Mouse (Mus musculus) MEL (cell line): ENCODE measurements at regions not wholly inside any gene's neighbourhood (a gene's known extent, or its start where the extent isn't known, plus 50 kb on each side); places are given as distances from the start of the nearest gene placed in this dataset.

Experiments
- DNase-seq: peaks from one replicate; pipeline ENCODE4 v3.0.0; 2011; ENCODE audit warnings: low read depth, low spot score
- H3K27ac ChIP-seq: 2 replicates; pipeline ENCODE4 v1.5.1; 2012; ENCODE audit warnings: low read depth, mild to moderate bottlenecking, control low read depth, low read length, moderate library complexity; ENCODE audit not compliant: control insufficient read depth
- H3K27me3 ChIP-seq, 2 experiments: fragments of 150-350 bp in 1 of 2; sonication (generic) in 1 of 2; 2 replicates each; pipeline ENCODE4 v1.6.1; 2012; ENCODE audit warnings: low read length in 2 of 2, mild to moderate bottlenecking in 2 of 2, improper control_type of control experiment in 1 of 2, moderate library complexity in 1 of 2; ENCODE audit not compliant: insufficient read depth in 2 of 2, control insufficient read depth in 1 of 2
- H3K36me3 ChIP-seq, 2 experiments: 2 replicates each; pipeline ENCODE4 v1.6.1; 2012 to 2014; ENCODE audit warnings: low read length in 2 of 2, improper control_type of control experiment in 1 of 2, inconsistent platforms in 1 of 2, mild to moderate bottlenecking in 1 of 2; ENCODE audit not compliant: insufficient read depth in 2 of 2, control insufficient read depth in 1 of 2
- H3K4me1 ChIP-seq, 2 experiments: fragments of 150-350 bp in 1 of 2; sonication (generic) in 1 of 2; 2 replicates each; pipeline ENCODE4 v1.6.1; 2012; ENCODE audit warnings: low read length in 2 of 2, improper control_type of control experiment in 1 of 2, mild to moderate bottlenecking in 1 of 2; ENCODE audit not compliant: insufficient read depth in 2 of 2, control insufficient read depth in 1 of 2
- H3K4me3 ChIP-seq, 2 experiments: fragments of 150-350 bp in 1 of 2; sonication (generic) in 1 of 2; 2 replicates each; pipeline ENCODE4 v1.5.1; 2012; ENCODE audit warnings: low read depth in 2 of 2, low read length in 2 of 2, mild to moderate bottlenecking in 2 of 2, moderate library complexity in 2 of 2, control low read depth in 1 of 2, improper control_type of control experiment in 1 of 2; ENCODE audit not compliant: control insufficient read depth in 1 of 2, insufficient read depth in 1 of 2
- H3K79me2 ChIP-seq: 2 replicates; pipeline ENCODE4 v1.6.1; 2012; ENCODE audit warnings: mild to moderate bottlenecking, low read length, moderate library complexity; ENCODE audit not compliant: control insufficient read depth, poor library complexity, insufficient read depth
- H3K9ac ChIP-seq: 2 replicates; pipeline ENCODE4 v1.6.1; 2012; ENCODE audit warnings: low read depth, mild to moderate bottlenecking, control low read depth, low read length, moderate library complexity; ENCODE audit not compliant: control insufficient read depth, poor library complexity, severe bottlenecking
- H3K9me3 ChIP-seq: fragments of 150-350 bp; sonication (generic); replicated peaks from 2 replicates; pipeline ENCODE4 v1.6.1; 2012; ENCODE audit warnings: mild to moderate bottlenecking, low read length, improper control_type of control experiment, moderate library complexity; ENCODE audit not compliant: insufficient read depth
- BHLHE40 ChIP-seq: IDR thresholded peaks from 2 replicates; pipeline ENCODE4 v1.6.1; 2012; ENCODE audit warnings: low read depth, mild to moderate bottlenecking, inconsistent platforms, low read length, improper control_type of control experiment, borderline replicate concordance
- CHD1 ChIP-seq: IDR thresholded peaks from 2 replicates; pipeline ENCODE4 v1.6.1; 2012; ENCODE audit warnings: low read depth, mild to moderate bottlenecking, inconsistent platforms, low read length, improper control_type of control experiment
- E2F4 ChIP-seq: IDR thresholded peaks from 2 replicates; pipeline ENCODE4 v1.6.1; 2011; ENCODE audit warnings: low read depth, low read length, improper control_type of control experiment, borderline replicate concordance
- ELF1 ChIP-seq: IDR thresholded peaks from 2 replicates; pipeline ENCODE4 v1.6.1; 2014; ENCODE audit warnings: low read depth, mild to moderate bottlenecking, inconsistent platforms, low read length, improper control_type of control experiment, moderate library complexity
- ETS1 ChIP-seq: IDR thresholded peaks from 2 replicates; pipeline ENCODE4 v1.6.1; 2012; ENCODE audit warnings: low read depth, mild to moderate bottlenecking, inconsistent platforms, low read length, improper control_type of control experiment, moderate library complexity
- GABPA ChIP-seq: IDR thresholded peaks from 2 replicates; pipeline ENCODE4 v1.6.1; 2012; ENCODE audit warnings: low read depth, mild to moderate bottlenecking, inconsistent platforms, low read length, improper control_type of control experiment, moderate library complexity
- GATA1 ChIP-seq: IDR thresholded peaks from 2 replicates; pipeline ENCODE4 v1.6.1; 2011; ENCODE audit warnings: low read depth, low read length, improper control_type of control experiment
- HCFC1 ChIP-seq: IDR thresholded peaks from 2 replicates; pipeline ENCODE4 v1.6.1; 2012; ENCODE audit warnings: low read depth, mild to moderate bottlenecking, inconsistent platforms, low read length, improper control_type of control experiment, moderate library complexity
- JUND ChIP-seq: IDR thresholded peaks from 2 replicates; pipeline ENCODE4 v1.6.1; 2011; ENCODE audit warnings: low read depth, mild to moderate bottlenecking, improper control_type of control experiment, low read length
- KAT2A ChIP-seq: conservative IDR thresholded peaks from 2 replicates; pipeline ENCODE4 v1.6.1; 2012; ENCODE audit warnings: low read depth, low read length, improper control_type of control experiment, inconsistent platforms
- MAFK ChIP-seq: IDR thresholded peaks from 2 replicates; pipeline ENCODE4 v1.6.1; 2011; ENCODE audit warnings: low read depth, mild to moderate bottlenecking, low read length, improper control_type of control experiment, borderline replicate concordance
- MAX ChIP-seq: IDR thresholded peaks from 2 replicates; pipeline ENCODE4 v1.6.1; 2011; ENCODE audit warnings: low read length, improper control_type of control experiment
- MAZ ChIP-seq: IDR thresholded peaks from 2 replicates; pipeline ENCODE4 v1.6.1; 2012; ENCODE audit warnings: low read depth, mild to moderate bottlenecking, inconsistent platforms, low read length, improper control_type of control experiment
- MEF2A ChIP-seq: IDR thresholded peaks from 2 replicates; pipeline ENCODE4 v1.6.1; 2014; ENCODE audit warnings: low read depth, mild to moderate bottlenecking, inconsistent platforms, low read length, improper control_type of control experiment; ENCODE audit not compliant: poor library complexity, insufficient replicate concordance, severe bottlenecking; ENCODE audit errors: extremely low read depth
- MXI1 ChIP-seq: IDR thresholded peaks from 2 replicates; pipeline ENCODE4 v1.6.1; 2011; ENCODE audit warnings: mild to moderate bottlenecking, low read depth, low read length, improper control_type of control experiment
- MYB ChIP-seq: IDR thresholded peaks from 2 replicates; pipeline ENCODE4 v1.6.1; 2011; ENCODE audit warnings: mild to moderate bottlenecking, low read depth, low read length, improper control_type of control experiment
- MYC ChIP-seq: IDR thresholded peaks from 2 replicates; pipeline ENCODE4 v1.6.1; 2011; ENCODE audit warnings: low read depth, mild to moderate bottlenecking, low read length, improper control_type of control experiment, moderate library complexity
- POLR2A ChIP-seq, 2 experiments: IDR thresholded peaks; 2 replicates each; pipeline ENCODE4 v1.6.1; 2011 to 2012; ENCODE audit warnings: low read length in 2 of 2, mild to moderate bottlenecking in 2 of 2, control low read depth in 1 of 2, improper control_type of control experiment in 1 of 2, low read depth in 1 of 2, moderate library complexity in 1 of 2; ENCODE audit not compliant: control insufficient read depth in 1 of 2, insufficient read depth in 1 of 2, poor library complexity in 1 of 2
- POLR2AphosphoS2 ChIP-seq: IDR thresholded peaks from 2 replicates; pipeline ENCODE4 v1.6.1; 2011; ENCODE audit warnings: low read length, improper control_type of control experiment
- POLR2AphosphoS5 ChIP-seq: IDR thresholded peaks from 2 replicates; pipeline ENCODE4 v1.6.1; 2012; ENCODE audit warnings: low read depth, borderline replicate concordance, mild to moderate bottlenecking, inconsistent platforms, low read length, moderate library complexity, mixed read lengths
- RCOR1 ChIP-seq: IDR thresholded peaks from 2 replicates; pipeline ENCODE4 v1.6.1; 2012; ENCODE audit warnings: low read depth, mild to moderate bottlenecking, inconsistent platforms, low read length, improper control_type of control experiment
- SIN3A ChIP-seq: IDR thresholded peaks from 2 replicates; pipeline ENCODE4 v1.6.1; 2012; ENCODE audit warnings: low read length, improper control_type of control experiment, inconsistent platforms
- SMC3 ChIP-seq: IDR thresholded peaks from 2 replicates; pipeline ENCODE4 v1.6.1; 2011; ENCODE audit warnings: low read depth, low read length, improper control_type of control experiment
- TAL1 ChIP-seq: IDR thresholded peaks from 2 replicates; pipeline ENCODE4 v1.6.1; 2012; ENCODE audit warnings: mild to moderate bottlenecking, inconsistent platforms, low read length, moderate library complexity, mixed read lengths
- TBP ChIP-seq: IDR thresholded peaks from 2 replicates; pipeline ENCODE4 v1.8.0; 2011; ENCODE audit warnings: low read depth, low read length, improper control_type of control experiment
- TCF12 ChIP-seq: IDR thresholded peaks from 2 replicates; pipeline ENCODE4 v1.6.1; 2014; ENCODE audit warnings: low read depth, mild to moderate bottlenecking, inconsistent platforms, low read length, improper control_type of control experiment, moderate library complexity
- UBTF ChIP-seq: IDR thresholded peaks from 2 replicates; pipeline ENCODE4 v1.6.1; 2012; ENCODE audit warnings: low read depth, mild to moderate bottlenecking, inconsistent platforms, low read length, improper control_type of control experiment, moderate library complexity, borderline replicate concordance; ENCODE audit not compliant: insufficient read depth
- USF1 ChIP-seq: IDR thresholded peaks from 2 replicates; pipeline ENCODE4 v1.6.1; 2014; ENCODE audit warnings: low read depth, mild to moderate bottlenecking, inconsistent platforms, low read length, improper control_type of control experiment, moderate library complexity
- ZC3H11A ChIP-seq: IDR thresholded peaks from 2 replicates; pipeline ENCODE4 v1.6.1; 2012; ENCODE audit warnings: low read depth, mild to moderate bottlenecking, inconsistent platforms, low read length, improper control_type of control experiment
- ZKSCAN1 ChIP-seq: IDR thresholded peaks from 2 replicates; pipeline ENCODE4 v1.6.1; 2012; ENCODE audit warnings: low read depth, mild to moderate bottlenecking, inconsistent platforms, low read length, improper control_type of control experiment, moderate library complexity
- ZMIZ1 ChIP-seq: IDR thresholded peaks from 2 replicates; pipeline ENCODE4 v1.6.1; 2012; ENCODE audit warnings: low read depth, mild to moderate bottlenecking, inconsistent platforms, low read length, improper control_type of control experiment, moderate library complexity
- ZNF384 ChIP-seq: IDR thresholded peaks from 2 replicates; pipeline ENCODE4 v1.6.1; 2012; ENCODE audit warnings: low read depth, mild to moderate bottlenecking, inconsistent platforms, low read length, improper control_type of control experiment

- TF ChIP-seq CHD1, result no peak
- no peak for TF ChIP-seq TCF12
- no peak for TF ChIP-seq GATA1
- no peak for TF ChIP-seq BHLHE40
- no peak for TF ChIP-seq HCFC1
- no peak for TF ChIP-seq JUND
- no peak for TF ChIP-seq MAFK
- TF ChIP-seq ELF1, result no peak
- no peak for TF ChIP-seq SIN3A
- no peak for TF ChIP-seq TAL1
- no peak for TF ChIP-seq MAZ
- no peak for TF ChIP-seq KAT2A
- no peak for TF ChIP-seq MYB
- TF ChIP-seq ZNF384, result no peak
- no peak for TF ChIP-seq POLR2AphosphoS2
- no peak for TF ChIP-seq ETS1
- TF ChIP-seq E2F4, result no peak
- TF ChIP-seq ZC3H11A, result no peak
- TF ChIP-seq UBTF, result no peak
- H3K27ac ChIP-seq, result no peak overlapping the region
- H3K79me2 ChIP-seq, result no peaks in the 10 kb centered on the region
- no peak overlapping the region for H3K4me3 ChIP-seq
- no peaks in the 10 kb centered on the region for H3K27me3 ChIP-seq
- H3K9ac ChIP-seq, result no peak overlapping the region
- no peak for DNase-seq
- peaks cover 7 to 16% of the 10 kb centered on the region in 2 experiments for H3K4me1 ChIP-seq
- no peaks in the 10 kb centered on the region for H3K9me3 ChIP-seq
- peaks cover 0 to 24% of the 10 kb centered on the region in 2 experiments; a peak in 2 of 4 replicates for H3K36me3 ChIP-seq
Measured at GRCm38 (mm10) chr1:98307519-98307918, 113.4 kb upstream of the Slco6d1 start.

GRCm38 (mm10) chr1:98309894-98310293 lies 111.0 kb upstream of the Slco6d1 start:
- DNase-seq, result peak; percentile 72
- Histone ChIP-seq H3K4me1 (peaks cover 7 to 16% of the 10 kb centered on the region in 2 experiments), H3K9me3 (no peaks in the 10 kb centered on the region), H3K36me3 (peaks cover 0 to 24% of the 10 kb centered on the region in 2 experiments; a peak in 2 of 4 replicates), H3K27me3 (no peaks in the 10 kb centered on the region), H3K79me2 (no peaks in the 10 kb centered on the region), H3K27ac (peak overlapping the region; percentile 82), H3K4me3 (no peak overlapping the region), H3K9ac (no peak overlapping the region)
- TF ChIP-seq TCF12, result peak; percentile 98
- no peak for TF ChIP-seq MAX
- no peak for TF ChIP-seq MXI1
- TF ChIP-seq KAT2A, result peak; percentile 35; the same call in 1 of the 2 replicates
- TF ChIP-seq POLR2AphosphoS2, result no peak
- no peak for TF ChIP-seq GABPA
- peak; percentile 79; the same call in 1 of the 2 replicates for TF ChIP-seq MEF2A
- TF ChIP-seq TBP, result 0 out of 2 replicates have a peak, but pooled peaks have one; percentile 16
- no peak for TF ChIP-seq MYC
- peak; percentile 98 for TF ChIP-seq GATA1
- no peak for TF ChIP-seq ZNF384
- TF ChIP-seq ZMIZ1, result no peak
- TF ChIP-seq USF1, result no peak
- no peak for TF ChIP-seq SMC3
- TF ChIP-seq ZKSCAN1, result no peak
- TF ChIP-seq JUND, result peak; percentile 60; the same call in 1 of the 2 replicates
- 0 out of 2 replicates have a peak, but pooled peaks have one; percentile 5 for TF ChIP-seq ZC3H11A
- TF ChIP-seq MAZ, result peak; percentile 67; the same call in 1 of the 2 replicates
- TF ChIP-seq ETS1, result peak; percentile 92
- TF ChIP-seq RCOR1, result peak; percentile 86
- no peak for TF ChIP-seq POLR2AphosphoS5
- peak; percentile 53; the same call in 1 of the 2 replicates for TF ChIP-seq BHLHE40
- TF ChIP-seq POLR2A (IDR thresholded peaks at IDR 0.05; ENCODE audit: control insufficient read depth in 1 of 2, insufficient read depth in 1 of 2, low read depth in 1 of 2, low read length in 2 of 2, poor library complexity in 1 of 2), result no peak
